Mouse (Mus musculus): ENCODE measurements around the gene Bach2.

- TF ChIP-seq CTCF (IDR thresholded peaks at IDR 0.05; ENCODE audit: control insufficient read depth, insufficient read depth, low read length): no peak
- TF ChIP-seq POLR2A (IDR thresholded peaks at IDR 0.05; ENCODE audit: borderline replicate concordance, control insufficient read depth, low read depth, low read length): no peak
Measured at GRCm38 (mm10) chr4:32504236-32504635, 265.6 kb downstream of the Bach2 start.
